In genomic region chr5:122104201-122104600, GRCm38 (mm10) we compare ENCODE assay signal across 9 mouse cellular contexts. TPM values are rescaled to one million over a fixed set of nuclear protein-coding genes. Genes with fewer than 3 reads are reported as not detected.
DNase-seq lines count a peak whose midpoint lies in the region; ATAC-seq and TF ChIP-seq lines count a peak whose summit lies in the region.
"Had no signal": no experiment of that assay in that cellular context is flagged by ENCODE, and none has a peak within 500 bp of the region (broad histone marks: within the 10 kb centered on the region; RNA-seq: fewer than 3 reads in every experiment).

No protein-coding gene starts in this region.

- H3K4me1 ChIP-seq in forebrain, postnatal 0 days (ENCODE audit: insufficient read depth), result no peaks in the 10 kb centered on the region
- 0 out of 2 replicates have a peak, but pooled peaks cover 8% of the 10 kb centered on the region for H3K4me1 ChIP-seq in forebrain, embryonic 16.5 days (replicated peaks; ENCODE audit: control insufficient read depth, insufficient read depth, low read length)

- no peak overlapping the region for H3K9ac ChIP-seq in forebrain, postnatal 0 days
- no peak overlapping the region for H3K9ac ChIP-seq in forebrain, embryonic 16.5 days (replicated peaks; ENCODE audit: low read depth, low read length)

- H3K9me3 ChIP-seq in forebrain, postnatal 0 days (ENCODE audit: low read length), result no peaks in the 10 kb centered on the region
- no peaks in the 10 kb centered on the region for H3K9me3 ChIP-seq in forebrain, embryonic 16.5 days (ENCODE audit: control insufficient read depth, low read length)

- WGBS in forebrain, postnatal 0 days, result 28% methylated on average over 2 of the region's 2 CpGs
- 33% methylated on average over 2 of the region's 2 CpGs for WGBS in forebrain, embryonic 16.5 days
- 13% methylated on average over 2 of the region's 2 CpGs for WGBS in large intestine, adult 2 months

- no peak overlapping the region for H3K27ac ChIP-seq in forebrain, postnatal 0 days (ENCODE audit: low read depth, low read length)
- H3K27ac ChIP-seq in forebrain, embryonic 16.5 days (ENCODE audit: low read length), result no peak overlapping the region

- TF ChIP-seq CTCF in forebrain, postnatal 0 days (IDR thresholded peaks at IDR 0.05; ENCODE audit: low read depth), result peak; percentile 48

- H3K4me3 ChIP-seq in forebrain, postnatal 0 days (ENCODE audit: low read depth, low read length), result no peak overlapping the region
- H3K4me3 ChIP-seq in forebrain, embryonic 16.5 days (replicated peaks; ENCODE audit: low read length), result no peak overlapping the region

- no peak overlapping the region for H3K4me2 ChIP-seq in forebrain, postnatal 0 days (ENCODE audit: low read depth)
- no peak overlapping the region for H3K4me2 ChIP-seq in forebrain, embryonic 16.5 days (ENCODE audit: low read length)

- no peaks in the 10 kb centered on the region for H3K36me3 ChIP-seq in forebrain, postnatal 0 days (ENCODE audit: insufficient read depth)
- no peaks in the 10 kb centered on the region for H3K36me3 ChIP-seq in forebrain, embryonic 16.5 days (ENCODE audit: control insufficient read depth, insufficient read depth)

- no peak for ATAC-seq in forebrain, postnatal 0 days
- ATAC-seq in forebrain, embryonic 16.5 days, result no peak

- no peak for DNase-seq in forebrain, postnatal 0 days
- DNase-seq in ovary, postnatal 14 days (ENCODE audit: low spot score), result peak; percentile 26
- DNase-seq in ovary, adult 18-20 months (ENCODE audit: low spot score), result no peak
- DNase-seq in adrenal gland, postnatal 25 days, result peak; percentile 66
- peak; percentile 16 for DNase-seq in large intestine, adult 2 months (ENCODE audit: low read depth, low spot score)
- peak; percentile 59 for DNase-seq in thymus, postnatal 25 days
- no peak for DNase-seq in layer of hippocampus, adult 9-11 months

- H3K27me3 ChIP-seq in forebrain, postnatal 0 days (ENCODE audit: insufficient read depth, low read length), result no peaks in the 10 kb centered on the region
- no peaks in the 10 kb centered on the region; the same call in 1 of the 2 replicates for H3K27me3 ChIP-seq in forebrain, embryonic 16.5 days (replicated peaks; ENCODE audit: control insufficient read depth, insufficient read depth, low read length)

RNA-seq across cellular contexts. Expression of gene Myl2, which starts 3.5 kb away (rescaled TPM):
- total RNA-seq in forebrain, postnatal 0 days (2014; rRNA removed), result 0.38 and 2.9 TPM in 2 replicates
- polyA plus RNA-seq in forebrain, postnatal 0 days (2015; fragmentation: Nextera tagmentation; extraction: Ambion mirVana), result 1.7 TPM in 2 replicates
- polyA plus RNA-seq in forebrain, embryonic 16.5 days (2015; fragmentation: Nextera tagmentation; extraction: Ambion mirVana), result 0.44 and 1.0 TPM in 2 replicates
- total RNA-seq in adrenal gland, postnatal 25 days (2021), result not detected in 2 replicates
- polyA plus RNA-seq in large intestine, adult 2 months (2012; rRNA removed), result 0.52 TPM in 1 of 2 replicates, not detected in the other

RNA-seq across cellular contexts. Expression of gene Ccdc63, which starts 36.4 kb away (rescaled TPM):
- 0.43 TPM in 1 of 2 replicates, not detected in the other for total RNA-seq in forebrain, postnatal 0 days (2014; rRNA removed)
- polyA plus RNA-seq in forebrain, postnatal 0 days (2015; fragmentation: Nextera tagmentation; extraction: Ambion mirVana), result 0.08 and 0.16 TPM in 2 replicates
- not detected in 2 replicates for polyA plus RNA-seq in forebrain, embryonic 16.5 days (2015; fragmentation: Nextera tagmentation; extraction: Ambion mirVana)
- not detected in 2 replicates for total RNA-seq in adrenal gland, postnatal 25 days (2021)
- not detected in 2 replicates for polyA plus RNA-seq in large intestine, adult 2 months (2012; rRNA removed)
- polyA plus RNA-seq: liver, embryonic 16.5 days had no signal

RNA-seq across cellular contexts. Expression of gene Ppp1cc, which starts 53.9 kb away (rescaled TPM):
- 278 and 322 TPM in 2 replicates for total RNA-seq in forebrain, postnatal 0 days (2014; rRNA removed)
- 193 and 220 TPM in 2 replicates for polyA plus RNA-seq in forebrain, postnatal 0 days (2015; fragmentation: Nextera tagmentation; extraction: Ambion mirVana)
- 252 and 264 TPM in 2 replicates for polyA plus RNA-seq in forebrain, embryonic 16.5 days (2015; fragmentation: Nextera tagmentation; extraction: Ambion mirVana)
- 182 and 186 TPM in 2 replicates for total RNA-seq in adrenal gland, postnatal 25 days (2021)
- polyA plus RNA-seq in large intestine, adult 2 months (2012; rRNA removed), result 90.7 and 102 TPM in 2 replicates

RNA-seq across cellular contexts. Expression of gene Cux2, which starts 54.3 kb away (rescaled TPM):
- total RNA-seq in forebrain, postnatal 0 days (2014; rRNA removed), result 44.0 and 52.4 TPM in 2 replicates
- 16.2 and 16.7 TPM in 2 replicates for polyA plus RNA-seq in forebrain, postnatal 0 days (2015; fragmentation: Nextera tagmentation; extraction: Ambion mirVana)
- 32.0 and 36.2 TPM in 2 replicates for polyA plus RNA-seq in forebrain, embryonic 16.5 days (2015; fragmentation: Nextera tagmentation; extraction: Ambion mirVana)
- 20.9 and 29.8 TPM in 2 replicates for total RNA-seq in adrenal gland, postnatal 25 days (2021)
- 1.1 and 1.6 TPM in 2 replicates for polyA plus RNA-seq in large intestine, adult 2 months (2012; rRNA removed)

Comparison
In these comparisons a context has a peak if more than half of its experiments do, and no peak if none do; other contexts are left out.
1. DNase-seq: peak in ovary, postnatal 14 days (single experiment), adrenal gland, postnatal 25 days (single experiment), large intestine, adult 2 months (single experiment) and thymus, postnatal 25 days (single experiment); none in forebrain, postnatal 0 days (single experiment), ovary, adult 18-20 months (single experiment) and layer of hippocampus, adult 9-11 months (single experiment).